Mouse (Mus musculus): ENCODE measurements around the gene Naa16. TPM values are rescaled to one million over a fixed set of nuclear protein-coding genes. Genes with fewer than 3 reads are reported as not detected.

The Naa16 gene
- total and polyA plus RNA-seq, 2 experiments from 2014 or later, result 1.6 to 14.8 TPM

DNA sequence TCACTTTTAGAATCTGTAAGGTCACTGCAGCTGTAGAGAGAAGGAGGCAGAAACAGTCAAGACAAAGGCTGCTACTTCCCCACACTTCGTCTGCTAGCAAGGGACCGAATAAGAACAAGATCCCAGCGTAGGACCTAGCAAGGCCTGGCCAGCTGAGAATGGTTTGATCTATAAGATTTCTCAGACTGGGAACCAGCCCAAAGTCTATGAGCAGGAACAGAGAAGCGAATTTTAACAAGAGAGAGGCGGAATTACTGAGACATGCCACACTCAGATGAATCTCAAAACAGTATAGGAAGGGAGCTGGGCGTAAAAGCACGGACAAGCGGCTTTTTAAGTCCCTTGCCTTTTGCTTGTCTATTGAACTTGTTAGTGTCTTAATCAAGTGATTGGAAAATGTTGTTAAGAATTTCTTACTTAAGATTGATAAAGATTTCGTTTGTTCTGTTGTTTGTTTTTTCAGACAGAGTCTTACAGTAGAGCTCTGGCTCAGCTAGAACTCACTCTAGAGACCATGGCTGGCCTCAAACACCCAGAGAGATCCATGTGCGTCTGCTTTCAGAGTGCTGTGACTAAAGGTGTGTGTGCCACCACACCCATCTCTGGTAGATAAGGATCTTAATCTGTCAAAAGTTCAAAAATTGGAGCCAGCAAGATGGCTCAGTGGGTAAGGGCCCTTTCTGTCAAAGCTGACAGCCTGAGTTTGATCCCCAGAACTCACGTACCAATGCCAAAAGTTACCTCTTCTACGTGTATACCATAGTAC lies 76.2 kb downstream of the Naa16 start:
- Histone ChIP-seq H3K4me2 (ENCODE audit: low read depth, low read length) (no peak overlapping the region), H3K4me3 (ENCODE audit: low read depth, low read length) (no peak overlapping the region), H3K27ac (ENCODE audit: low read depth) (no peak overlapping the region), H3K36me3 (replicated peaks; ENCODE audit: control insufficient read depth, insufficient read depth, low read length) (no peaks in the 10 kb centered on the region), H3K27me3 (ENCODE audit: control insufficient read depth, insufficient read depth, low read length) (no peaks in the 10 kb centered on the region), H3K4me1 (ENCODE audit: control insufficient read depth, insufficient read depth) (no peaks in the 10 kb centered on the region), H3K9me3 (replicated peaks; ENCODE audit: control insufficient read depth, low read length) (no peaks in the 10 kb centered on the region), H3K9ac (replicated peaks; ENCODE audit: low read depth, low read length) (no peak overlapping the region)
- DNase-seq (ENCODE audit: low spot score) (no peak), ATAC-seq (ENCODE audit: insufficient read depth, low read depth) (no peak)
- WGBS, result 84% methylated on average over 12 of the region's 12 CpGs
- no peak for TF ChIP-seq CTCF (IDR thresholded peaks at IDR 0.05; ENCODE audit: low read depth)
- TF ChIP-seq EP300 (IDR thresholded peaks at IDR 0.05; ENCODE audit: low read depth), result no peak

DNA sequence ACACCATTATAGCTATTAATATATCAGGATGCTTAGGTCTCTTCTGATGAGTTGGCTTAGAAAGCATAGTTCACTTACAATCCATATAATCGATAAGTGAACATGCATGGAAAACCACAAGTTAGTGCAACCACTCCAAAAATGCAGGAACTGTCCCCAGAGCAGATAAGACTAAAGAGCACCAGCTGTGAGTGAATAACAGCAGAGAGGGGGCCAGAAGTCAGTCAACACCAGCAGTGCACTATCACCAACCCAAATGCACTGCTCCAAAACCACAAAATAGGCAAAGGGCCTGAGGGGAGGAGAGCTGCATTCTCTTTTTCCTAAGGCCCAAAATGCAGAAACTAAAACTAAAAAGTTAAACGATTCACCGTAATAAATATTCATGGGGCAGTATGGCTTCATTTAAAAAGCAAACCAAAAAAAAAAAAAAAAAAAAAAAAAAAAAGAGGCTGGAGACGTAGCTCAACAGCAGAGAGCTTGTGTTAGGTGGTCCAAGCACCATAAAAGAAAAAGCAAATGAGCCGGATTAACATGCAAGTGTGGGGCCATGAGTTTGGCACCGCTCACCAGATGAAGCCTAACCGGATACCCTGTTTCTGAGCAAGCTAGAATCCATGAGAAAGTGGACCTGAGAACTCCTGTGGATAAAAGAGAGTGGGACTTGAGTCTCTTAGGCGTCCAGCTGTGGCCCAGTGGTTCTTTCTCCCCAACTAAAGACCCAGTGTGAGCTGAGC lies 77.0 kb downstream of the Naa16 start:
- H3K27ac ChIP-seq (ENCODE audit: low read depth), result no peak overlapping the region
- H3K4me2 ChIP-seq (ENCODE audit: low read depth, low read length), result no peak overlapping the region
- no peaks in the 10 kb centered on the region for H3K4me1 ChIP-seq (ENCODE audit: control insufficient read depth, insufficient read depth)
- no peaks in the 10 kb centered on the region for H3K36me3 ChIP-seq (replicated peaks; ENCODE audit: control insufficient read depth, insufficient read depth, low read length)
- H3K9ac ChIP-seq (replicated peaks; ENCODE audit: low read depth, low read length), result no peak overlapping the region
- ATAC-seq (ENCODE audit: insufficient read depth, low read depth) (no peak), DNase-seq (ENCODE audit: low spot score) (no peak)
- H3K4me3 ChIP-seq (ENCODE audit: low read depth, low read length), result no peak overlapping the region
- WGBS, result 70% methylated on average over 8 of the region's 8 CpGs
- TF ChIP-seq CTCF (IDR thresholded peaks at IDR 0.05; ENCODE audit: low read depth) (no peak), EP300 (IDR thresholded peaks at IDR 0.05; ENCODE audit: low read depth) (no peak)
- H3K9me3 ChIP-seq (replicated peaks; ENCODE audit: control insufficient read depth, low read length), result no peaks in the 10 kb centered on the region
- no peaks in the 10 kb centered on the region for H3K27me3 ChIP-seq (ENCODE audit: control insufficient read depth, insufficient read depth, low read length)

DNA sequence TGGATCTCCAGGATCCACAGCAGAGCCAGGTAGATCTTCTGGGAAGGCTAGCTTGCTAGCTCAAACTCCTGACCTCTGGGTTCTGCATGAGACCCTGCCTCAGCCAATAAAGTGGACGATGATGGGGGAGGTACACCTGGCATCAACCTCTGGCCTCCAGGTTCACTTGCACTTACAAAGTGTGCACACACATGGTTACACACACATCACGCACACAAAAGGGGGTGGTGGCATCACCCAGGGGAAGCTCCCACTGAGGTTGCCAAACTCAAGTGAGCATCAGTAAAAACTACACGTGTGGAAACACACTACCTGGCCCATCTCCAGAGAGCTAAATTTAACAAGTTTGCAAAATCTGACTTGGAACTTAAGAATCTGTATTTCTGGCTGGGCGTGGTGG lies 77.9 kb downstream of the Naa16 start:
- no peaks in the 10 kb centered on the region for H3K9me3 ChIP-seq (replicated peaks; ENCODE audit: control insufficient read depth, low read length)
- 0 out of 2 replicates have a peak, but pooled peaks cover 4% of the 10 kb centered on the region for H3K4me1 ChIP-seq (ENCODE audit: control insufficient read depth, insufficient read depth)
- TF ChIP-seq EP300 (IDR thresholded peaks at IDR 0.05; ENCODE audit: low read depth) (no peak), CTCF (IDR thresholded peaks at IDR 0.05; ENCODE audit: low read depth) (no peak)
- no peaks in the 10 kb centered on the region for H3K36me3 ChIP-seq (replicated peaks; ENCODE audit: control insufficient read depth, insufficient read depth, low read length)
- no peak overlapping the region for H3K9ac ChIP-seq (replicated peaks; ENCODE audit: low read depth, low read length)
- DNase-seq (ENCODE audit: low spot score), result no peak
- no peak overlapping the region for H3K27ac ChIP-seq (ENCODE audit: low read depth)
- no peak overlapping the region for H3K4me3 ChIP-seq (ENCODE audit: low read depth, low read length)
- 65% methylated on average over 4 of the region's 4 CpGs for WGBS
- no peak for ATAC-seq (ENCODE audit: insufficient read depth, low read depth)
- H3K27me3 ChIP-seq (ENCODE audit: control insufficient read depth, insufficient read depth, low read length), result no peaks in the 10 kb centered on the region
- no peak overlapping the region for H3K4me2 ChIP-seq (ENCODE audit: low read depth, low read length)

DNA sequence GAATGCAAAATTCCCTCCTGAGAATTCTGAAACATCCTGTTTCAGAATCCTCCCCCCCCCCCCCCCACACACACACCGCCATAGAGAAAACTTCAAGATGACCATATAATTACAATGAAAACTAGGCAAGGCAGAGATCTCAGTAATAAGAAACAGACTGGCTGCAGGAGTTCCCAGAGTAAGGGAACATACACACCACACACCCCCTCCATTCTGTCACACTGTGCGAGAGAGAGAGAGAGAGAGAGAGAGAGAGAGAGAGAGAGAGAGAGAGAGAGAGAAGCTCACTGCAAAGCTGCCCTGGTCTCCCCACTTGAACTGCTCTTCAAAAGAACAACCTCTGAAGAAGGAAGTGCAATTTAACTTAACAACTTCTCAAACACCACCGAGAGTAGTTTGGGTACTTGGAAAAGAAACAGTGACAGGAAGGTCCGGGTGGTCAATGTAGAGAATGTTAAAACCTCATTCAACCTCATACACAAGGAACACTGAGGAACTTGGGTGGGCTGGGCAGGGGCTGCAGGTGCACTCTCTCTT lies 78.6 kb downstream of the Naa16 start:
- WGBS, result 29% methylated on average over 4 of the region's 4 CpGs
- no peak for DNase-seq (ENCODE audit: low spot score)
- Histone ChIP-seq H3K4me1 (ENCODE audit: control insufficient read depth, insufficient read depth) (0 out of 2 replicates have a peak, but pooled peaks cover 4% of the 10 kb centered on the region), H3K27me3 (ENCODE audit: control insufficient read depth, insufficient read depth, low read length) (no peaks in the 10 kb centered on the region), H3K4me2 (ENCODE audit: low read depth, low read length) (no peak overlapping the region), H3K9me3 (replicated peaks; ENCODE audit: control insufficient read depth, low read length) (no peaks in the 10 kb centered on the region), H3K36me3 (replicated peaks; ENCODE audit: control insufficient read depth, insufficient read depth, low read length) (no peaks in the 10 kb centered on the region), H3K4me3 (ENCODE audit: low read depth, low read length) (no peak overlapping the region), H3K9ac (replicated peaks; ENCODE audit: low read depth, low read length) (no peak overlapping the region), H3K27ac (ENCODE audit: low read depth) (no peak overlapping the region)
- ATAC-seq (ENCODE audit: insufficient read depth, low read depth), result no peak
- TF ChIP-seq EP300 (IDR thresholded peaks at IDR 0.05; ENCODE audit: low read depth) (no peak), CTCF (IDR thresholded peaks at IDR 0.05; ENCODE audit: low read depth) (no peak)

DNA sequence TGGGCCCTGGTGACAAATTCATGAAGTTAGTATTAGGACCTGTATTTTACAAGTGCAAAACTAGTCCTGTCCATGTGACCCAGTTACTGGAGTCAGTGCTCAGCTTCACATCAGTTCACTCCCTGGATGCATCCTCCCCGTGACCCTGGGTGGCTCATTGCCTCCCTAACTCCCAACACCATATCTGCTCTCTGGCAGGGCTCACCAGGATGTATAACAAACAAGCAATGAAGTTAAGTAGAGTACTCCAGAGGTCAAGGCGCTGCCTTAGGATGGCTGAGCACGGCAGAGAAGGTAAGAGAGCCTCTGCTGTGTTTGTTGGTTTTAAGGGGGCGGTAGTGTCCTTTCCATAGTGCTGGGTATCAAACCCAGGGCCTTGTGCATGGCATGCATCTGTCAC lies 81.5 kb downstream of the Naa16 start:
- DNase-seq (ENCODE audit: low spot score), result no peak
- Histone ChIP-seq H3K9me3 (replicated peaks; ENCODE audit: control insufficient read depth, low read length) (no peaks in the 10 kb centered on the region), H3K27ac (ENCODE audit: low read depth) (no peak overlapping the region), H3K36me3 (replicated peaks; ENCODE audit: control insufficient read depth, insufficient read depth, low read length) (no peaks in the 10 kb centered on the region), H3K27me3 (ENCODE audit: control insufficient read depth, insufficient read depth, low read length) (no peaks in the 10 kb centered on the region), H3K4me2 (ENCODE audit: low read depth, low read length) (no peak overlapping the region), H3K9ac (replicated peaks; ENCODE audit: low read depth, low read length) (no peak overlapping the region), H3K4me3 (ENCODE audit: low read depth, low read length) (no peak overlapping the region), H3K4me1 (ENCODE audit: control insufficient read depth, insufficient read depth) (0 out of 2 replicates have a peak, but pooled peaks cover 4% of the 10 kb centered on the region)
- ATAC-seq (ENCODE audit: insufficient read depth, low read depth), result no peak
- WGBS, result 72% methylated on average over 4 of the region's 4 CpGs
- TF ChIP-seq CTCF (IDR thresholded peaks at IDR 0.05; ENCODE audit: low read depth), result no peak
- no peak for TF ChIP-seq EP300 (IDR thresholded peaks at IDR 0.05; ENCODE audit: low read depth)

Data from heart, postnatal 0 days (tissue).